Mouse (Mus musculus) R1 (cell line): ENCODE data around the gene Rbfox3.

ENCODE experiments used
- DNase-seq: peaks from one replicate; pipeline ENCODE4 v3.0.0-alpha.2; 2018; ENCODE audit warnings: low read depth, low spot score

Gene Rbfox3

GRCm38 (mm10) chr11:118607927-118608326, 303.5 kb downstream of the Rbfox3 start:
- peak; percentile 19 for DNase-seq

GRCm38 (mm10) chr11:118605570-118605969, 305.8 kb downstream of the Rbfox3 start:
- DNase-seq, result peak; percentile 70

- no peak for DNase-seq
Observed at GRCm38 (mm10) chr11:118604206-118604605, 307.2 kb downstream of the Rbfox3 start.

- peak; percentile 79 for DNase-seq
Observed at GRCm38 (mm10) chr11:118603126-118603525, 308.3 kb downstream of the Rbfox3 start.

- DNase-seq, result no peak
Observed at GRCm38 (mm10) chr11:118601484-118601883, 309.9 kb downstream of the Rbfox3 start.

GRCm38 (mm10) chr11:118600168-118600567, 311.2 kb downstream of the Rbfox3 start:
- peak; percentile 37 for DNase-seq

GRCm38 (mm10) chr11:118598726-118599125, 312.7 kb downstream of the Rbfox3 start:
- no peak for DNase-seq

- DNase-seq, result peak; percentile 90
Observed at GRCm38 (mm10) chr11:118584826-118585225, 326.6 kb downstream of the Rbfox3 start.

- no peak for DNase-seq
Observed at GRCm38 (mm10) chr11:118583989-118584388, 327.4 kb downstream of the Rbfox3 start.

GRCm38 (mm10) chr11:118583573-118583972, 327.8 kb downstream of the Rbfox3 start:
- DNase-seq, result no peak

- DNase-seq, result no peak
Observed at GRCm38 (mm10) chr11:118581019-118581418, 330.4 kb downstream of the Rbfox3 start.

- DNase-seq, result no peak
Observed at GRCm38 (mm10) chr11:118579622-118580021, 331.8 kb downstream of the Rbfox3 start.

GRCm38 (mm10) chr11:118577271-118577670, 334.1 kb downstream of the Rbfox3 start:
- no peak for DNase-seq

GRCm38 (mm10) chr11:118576611-118577010, 334.8 kb downstream of the Rbfox3 start:
- no peak for DNase-seq

GRCm38 (mm10) chr11:118574418-118574817, 337.0 kb downstream of the Rbfox3 start:
- no peak for DNase-seq

- DNase-seq, result peak; percentile 69
Observed at GRCm38 (mm10) chr11:118573569-118573968, 337.8 kb downstream of the Rbfox3 start.

GRCm38 (mm10) chr11:118573000-118573399, 338.4 kb downstream of the Rbfox3 start:
- DNase-seq, result no peak

GRCm38 (mm10) chr11:118570164-118570563, 341.2 kb downstream of the Rbfox3 start:
- DNase-seq, result no peak

- DNase-seq, result peak; percentile 77
Observed at GRCm38 (mm10) chr11:118569571-118570062, 341.8 kb downstream of the Rbfox3 start.

GRCm38 (mm10) chr11:118563877-118564276, 347.5 kb downstream of the Rbfox3 start:
- no peak for DNase-seq

GRCm38 (mm10) chr11:118562847-118563246, 348.6 kb downstream of the Rbfox3 start:
- no peak for DNase-seq

GRCm38 (mm10) chr11:118558193-118558592, 353.2 kb downstream of the Rbfox3 start:
- peak; percentile 54 for DNase-seq

GRCm38 (mm10) chr11:118555631-118556030, 355.8 kb downstream of the Rbfox3 start:
- peak; percentile 20 for DNase-seq

GRCm38 (mm10) chr11:118554542-118554941, 356.9 kb downstream of the Rbfox3 start:
- no peak for DNase-seq
